Mouse (Mus musculus): ENCODE results near the gene Cacng1. TPM values are rescaled to one million over a fixed set of nuclear protein-coding genes. Genes with fewer than 3 reads are reported as not detected.

The Cacng1 gene
- polyA plus RNA-seq, 1 experiment from 2014 or later: 0.35 TPM

DNA sequence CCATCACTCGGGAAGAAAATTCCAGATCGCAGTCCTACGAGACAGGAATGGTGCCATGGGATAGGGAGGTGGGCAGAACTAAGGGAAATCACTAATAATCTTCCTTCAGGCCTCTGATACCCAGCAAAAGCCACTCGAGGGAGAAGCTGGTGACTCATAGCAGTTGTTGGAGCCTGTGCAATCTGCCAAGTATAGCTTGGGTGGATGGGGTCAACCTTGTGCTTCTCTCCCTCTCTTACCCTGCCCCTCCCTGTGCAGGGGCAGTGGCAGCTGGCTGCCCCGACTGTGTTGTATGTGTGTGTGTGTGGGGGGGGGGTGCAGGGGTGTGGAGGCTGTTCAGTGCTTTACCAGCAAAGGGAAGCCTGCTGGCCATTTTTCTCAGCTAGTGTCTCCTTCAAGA lies 15.2 kb upstream of the Cacng1 start:
- H3K4me1 ChIP-seq (replicated peaks): peaks cover 10% of the 10 kb centered on the region
- no peak overlapping the region for H3K27ac ChIP-seq
- 90% methylated on average over 5 of the region's 5 CpGs for WGBS
- H3K27me3 ChIP-seq: no peaks in the 10 kb centered on the region
- no peak overlapping the region for H3K4me3 ChIP-seq
- no peak overlapping the region for H3K4me2 ChIP-seq
- H3K36me3 ChIP-seq: peaks cover 56% of the 10 kb centered on the region
- H3K9me3 ChIP-seq: no peaks in the 10 kb centered on the region
- no peak overlapping the region for H3K9ac ChIP-seq
- no peak for ATAC-seq (ENCODE audit: low FRiP score)

DNA sequence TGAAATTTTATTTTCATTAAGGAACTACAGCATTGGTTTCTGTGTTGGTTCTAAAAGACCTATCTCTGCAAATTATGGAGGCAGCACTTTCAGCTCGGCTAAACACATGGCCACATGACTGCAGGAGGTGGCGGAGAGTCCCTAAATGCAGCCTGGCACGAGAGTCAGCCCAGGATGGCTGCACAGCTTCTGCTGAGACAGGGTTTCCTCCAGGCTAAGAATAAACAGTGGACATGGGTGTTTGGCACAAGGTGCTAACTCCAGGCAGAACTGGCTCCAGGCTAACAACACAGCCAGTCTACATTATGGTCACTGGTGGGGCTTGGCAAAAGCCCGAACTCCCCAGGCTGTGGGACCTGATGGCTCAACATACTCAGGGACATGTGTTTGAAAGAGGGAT lies 14.6 kb upstream of the Cacng1 start:
- 84% methylated on average over 4 of the region's 4 CpGs for WGBS
- Histone ChIP-seq H3K27ac (no peak overlapping the region), H3K9me3 (no peaks in the 10 kb centered on the region), H3K27me3 (no peaks in the 10 kb centered on the region), H3K4me3 (no peak overlapping the region), H3K4me2 (no peak overlapping the region), H3K9ac (no peak overlapping the region), H3K4me1 (replicated peaks) (peaks cover 10% of the 10 kb centered on the region), H3K36me3 (peaks cover 50% of the 10 kb centered on the region)
- ATAC-seq (ENCODE audit: low FRiP score): no peak

DNA sequence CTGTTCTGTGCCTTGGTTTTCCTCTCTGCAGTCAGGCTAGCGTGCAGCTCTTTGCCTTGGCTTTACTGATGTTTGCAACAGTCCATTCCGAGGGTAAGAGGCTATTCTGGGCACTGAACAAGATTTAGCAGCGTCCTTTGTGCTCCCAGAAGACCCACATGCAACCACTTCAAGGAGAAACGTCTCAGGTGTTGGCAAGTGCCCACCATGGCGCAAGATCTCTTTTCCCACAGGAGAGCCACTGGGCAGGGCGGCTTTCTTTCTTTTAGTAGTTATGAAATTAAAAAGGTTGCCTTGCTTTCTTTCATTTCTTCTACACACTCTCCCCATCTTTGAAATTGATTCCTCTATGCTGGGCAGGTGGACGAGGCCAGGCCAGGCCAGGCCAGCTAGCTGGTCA lies 12.8 kb upstream of the Cacng1 start:
- H3K9me3 ChIP-seq: no peaks in the 10 kb centered on the region
- WGBS: 90% methylated on average over 7 of the region's 7 CpGs
- H3K4me3 ChIP-seq: no peak overlapping the region
- H3K36me3 ChIP-seq: peaks cover 32% of the 10 kb centered on the region
- H3K4me1 ChIP-seq (replicated peaks): peaks cover 10% of the 10 kb centered on the region
- no peak overlapping the region for H3K27ac ChIP-seq
- no peak for ATAC-seq (ENCODE audit: low FRiP score)
- H3K9ac ChIP-seq: no peak overlapping the region
- H3K27me3 ChIP-seq: no peaks in the 10 kb centered on the region
- H3K4me2 ChIP-seq: no peak overlapping the region

- Histone ChIP-seq H3K27me3 (no peaks in the 10 kb centered on the region), H3K4me1 (replicated peaks) (peaks cover 10% of the 10 kb centered on the region), H3K27ac (peak overlapping the region; percentile 18; the same call in 1 of the 2 replicates), H3K9ac (no peak overlapping the region), H3K4me3 (no peak overlapping the region), H3K9me3 (no peaks in the 10 kb centered on the region), H3K4me2 (no peak overlapping the region), H3K36me3 (peaks cover 25% of the 10 kb centered on the region)
- 82% methylated on average over 13 of the region's 13 CpGs for WGBS
- no peak for ATAC-seq (ENCODE audit: low FRiP score)
Measured at GRCm38 (mm10) chr11:107728073-107728863, 11.9 kb upstream of the Cacng1 start.

GRCm38 (mm10) chr11:107724603-107725002 lies 8.3 kb upstream of the Cacng1 start:
- Histone ChIP-seq H3K27ac (no peak overlapping the region), H3K4me3 (no peak overlapping the region), H3K4me2 (no peak overlapping the region), H3K9ac (no peak overlapping the region), H3K4me1 (replicated peaks) (peaks cover 10% of the 10 kb centered on the region), H3K27me3 (no peaks in the 10 kb centered on the region), H3K36me3 (peaks cover 4% of the 10 kb centered on the region; the same call in 1 of the 2 replicates), H3K9me3 (no peaks in the 10 kb centered on the region)
- WGBS: 95% methylated on average over 8 of the region's 8 CpGs
- no peak for ATAC-seq (ENCODE audit: low FRiP score)

GRCm38 (mm10) chr11:107721057-107721456 lies 4.7 kb upstream of the Cacng1 start:
- Histone ChIP-seq H3K4me2 (no peak overlapping the region), H3K4me3 (no peak overlapping the region), H3K9me3 (peaks cover 8% of the 10 kb centered on the region), H3K27ac (no peak overlapping the region), H3K27me3 (no peaks in the 10 kb centered on the region), H3K36me3 (peaks cover 9% of the 10 kb centered on the region; the same call in 1 of the 2 replicates), H3K4me1 (replicated peaks) (no peaks in the 10 kb centered on the region), H3K9ac (no peak overlapping the region)
- 83% methylated on average over 7 of the region's 7 CpGs for WGBS
- no peak for ATAC-seq (ENCODE audit: low FRiP score)

DNA sequence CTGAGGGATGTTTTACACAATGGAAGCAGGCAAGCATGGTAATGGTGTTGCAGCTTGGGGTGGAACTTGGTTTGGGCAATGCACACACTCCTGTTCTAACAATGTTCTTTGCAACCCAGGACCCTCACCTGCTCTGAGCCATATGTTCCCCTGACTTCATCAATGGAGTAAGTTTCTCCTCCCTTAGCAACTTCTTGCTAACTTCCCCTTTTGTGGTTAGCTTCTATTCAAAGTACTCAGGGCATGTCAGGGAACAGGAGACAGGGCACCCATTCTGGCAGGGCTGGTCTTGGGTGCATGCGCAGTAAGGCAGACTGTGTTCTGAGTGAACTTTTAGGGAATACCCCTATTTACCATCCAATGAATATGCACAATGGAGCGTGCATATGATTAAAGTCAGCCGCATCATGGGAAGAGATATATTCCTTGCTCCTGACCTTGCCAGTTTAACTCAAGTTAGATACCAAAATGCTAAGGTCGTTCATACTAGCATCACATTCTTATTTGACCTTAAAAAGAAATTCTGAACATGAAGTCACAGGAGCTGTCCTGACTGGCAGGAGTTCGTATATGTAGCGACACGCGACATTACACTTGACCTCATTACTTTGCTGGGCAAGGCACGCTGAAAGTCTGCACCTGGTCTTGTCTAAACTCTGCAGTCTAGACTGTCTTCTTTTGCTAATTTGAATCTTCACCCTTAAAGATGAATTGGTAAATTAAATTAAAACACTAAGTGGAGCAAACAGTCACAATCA lies 4.1 kb upstream of the Cacng1 start:
- Histone ChIP-seq H3K4me1 (replicated peaks) (no peaks in the 10 kb centered on the region), H3K27ac (no peak overlapping the region), H3K27me3 (no peaks in the 10 kb centered on the region), H3K4me3 (no peak overlapping the region), H3K4me2 (no peak overlapping the region), H3K36me3 (peaks cover 9% of the 10 kb centered on the region; the same call in 1 of the 2 replicates), H3K9ac (no peak overlapping the region), H3K9me3 (peaks cover 8% of the 10 kb centered on the region)
- 87% methylated on average over 9 of the region's 9 CpGs for WGBS
- no peak for ATAC-seq (ENCODE audit: low FRiP score)

DNA sequence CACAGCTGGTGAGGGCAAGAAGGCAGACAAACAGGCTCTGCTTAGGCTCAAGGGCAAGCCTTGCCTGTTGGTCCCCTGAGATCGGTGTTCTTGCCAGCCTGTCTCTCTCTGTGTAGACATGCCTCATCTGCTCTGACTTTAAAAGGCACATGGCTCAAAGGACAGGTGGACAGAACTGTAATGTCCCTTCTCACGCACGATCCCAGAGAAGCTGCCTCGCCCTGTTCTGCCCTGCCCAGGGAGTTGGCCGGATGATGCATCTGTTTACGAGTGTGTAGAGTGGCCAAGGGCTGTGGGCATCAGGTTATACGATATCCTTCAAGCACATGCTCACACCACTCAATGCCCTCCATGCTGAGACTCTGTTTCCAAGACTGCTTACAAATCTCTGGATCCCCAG lies 2.0 kb downstream of the Cacng1 start:
- Histone ChIP-seq H3K4me2 (no peak overlapping the region), H3K27me3 (no peaks in the 10 kb centered on the region), H3K36me3 (peaks cover 5% of the 10 kb centered on the region; the same call in 1 of the 2 replicates), H3K9ac (no peak overlapping the region), H3K27ac (no peak overlapping the region), H3K9me3 (peaks cover 8% of the 10 kb centered on the region), H3K4me3 (no peak overlapping the region), H3K4me1 (replicated peaks) (0 out of 2 replicates have a peak, but pooled peaks cover 3% of the 10 kb centered on the region)
- no peak for ATAC-seq (ENCODE audit: low FRiP score)
- WGBS: 80% methylated on average over 7 of the region's 7 CpGs

DNA sequence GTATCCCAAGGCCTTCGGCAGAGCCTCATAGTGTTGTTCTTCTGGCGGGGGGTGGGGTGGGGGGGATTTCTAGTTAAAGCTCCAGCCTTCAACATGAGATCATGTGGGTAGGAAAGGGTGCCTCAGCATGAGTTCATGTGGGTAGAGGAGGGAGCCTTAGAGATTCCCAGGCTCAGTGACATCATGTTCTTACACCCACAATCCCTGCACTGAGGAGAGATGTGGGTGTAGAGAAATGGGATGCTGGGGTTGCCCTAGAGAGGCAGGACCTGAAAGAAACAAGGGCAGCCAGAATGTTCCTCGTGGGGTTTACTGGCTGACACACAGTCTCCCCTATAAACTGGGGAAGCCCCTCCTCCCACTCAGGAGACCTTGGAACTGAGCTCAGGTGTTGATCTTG lies 5.9 kb downstream of the Cacng1 start:
- 82% methylated on average over 3 of the region's 3 CpGs for WGBS
- Histone ChIP-seq H3K27ac (no peak overlapping the region), H3K9me3 (no peaks in the 10 kb centered on the region), H3K4me2 (no peak overlapping the region), H3K4me3 (no peak overlapping the region), H3K36me3 (no peaks in the 10 kb centered on the region), H3K4me1 (replicated peaks) (peaks cover 20% of the 10 kb centered on the region), H3K9ac (no peak overlapping the region), H3K27me3 (no peaks in the 10 kb centered on the region)
- ATAC-seq (ENCODE audit: low FRiP score): no peak

- no peaks in the 10 kb centered on the region for H3K27me3 ChIP-seq
- peaks cover 38% of the 10 kb centered on the region for H3K4me1 ChIP-seq (replicated peaks)
- H3K9ac ChIP-seq: peak overlapping the region; percentile 46; the same call in 1 of the 2 replicates
- H3K27ac ChIP-seq: peak overlapping the region; percentile 48
- no peak overlapping the region for H3K4me3 ChIP-seq
- WGBS: 20% methylated on average over 20 of the region's 20 CpGs
- ATAC-seq (ENCODE audit: low FRiP score): peak; percentile 45; the same call in 1 of the 2 replicates
- H3K9me3 ChIP-seq: no peaks in the 10 kb centered on the region
- 0 out of 2 replicates have a peak overlapping the region, but pooled peaks have one; percentile 21 for H3K4me2 ChIP-seq
- no peaks in the 10 kb centered on the region for H3K36me3 ChIP-seq
Measured at GRCm38 (mm10) chr11:107707897-107708610, 8.3 kb downstream of the Cacng1 start.

DNA sequence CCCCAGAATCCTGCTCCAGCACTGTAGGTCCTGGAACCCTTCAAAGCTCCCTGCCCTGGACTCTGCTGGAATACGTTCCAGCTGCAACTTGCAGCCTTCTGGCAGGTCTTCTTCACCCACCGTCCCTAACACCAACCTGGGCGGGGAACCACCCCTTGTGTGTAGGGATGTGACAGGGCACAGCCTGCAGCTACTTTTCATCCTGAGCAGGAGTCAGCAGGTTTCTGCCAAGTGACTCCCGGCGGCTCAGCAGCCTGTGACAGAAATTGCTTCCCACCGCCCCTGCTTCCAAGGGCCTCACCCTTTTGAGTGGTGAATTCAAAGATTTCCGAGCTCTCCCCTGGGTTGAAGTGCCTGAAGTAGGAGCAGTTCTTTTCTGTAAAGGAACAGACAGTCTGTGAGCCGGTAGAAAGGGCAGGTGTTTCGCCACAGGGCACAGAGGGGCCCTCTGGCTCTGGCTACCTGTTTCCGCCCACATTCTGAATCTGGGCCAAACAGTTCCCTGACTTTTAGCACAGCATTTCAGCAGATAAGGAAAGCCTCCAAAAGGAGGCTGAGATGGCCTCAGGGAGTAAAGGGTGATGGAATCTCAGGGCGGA lies 10.7 kb downstream of the Cacng1 start:
- no peaks in the 10 kb centered on the region for H3K36me3 ChIP-seq
- no peak overlapping the region for H3K4me3 ChIP-seq
- no peak overlapping the region for H3K4me2 ChIP-seq
- ATAC-seq (ENCODE audit: low FRiP score): no peak
- WGBS: 65% methylated on average over 11 of the region's 11 CpGs
- H3K27me3 ChIP-seq: no peaks in the 10 kb centered on the region
- peak overlapping the region; percentile 49; the same call in 1 of the 2 replicates for H3K27ac ChIP-seq
- no peak overlapping the region for H3K9ac ChIP-seq
- peaks cover 39% of the 10 kb centered on the region for H3K4me1 ChIP-seq (replicated peaks)
- H3K9me3 ChIP-seq: no peaks in the 10 kb centered on the region

DNA sequence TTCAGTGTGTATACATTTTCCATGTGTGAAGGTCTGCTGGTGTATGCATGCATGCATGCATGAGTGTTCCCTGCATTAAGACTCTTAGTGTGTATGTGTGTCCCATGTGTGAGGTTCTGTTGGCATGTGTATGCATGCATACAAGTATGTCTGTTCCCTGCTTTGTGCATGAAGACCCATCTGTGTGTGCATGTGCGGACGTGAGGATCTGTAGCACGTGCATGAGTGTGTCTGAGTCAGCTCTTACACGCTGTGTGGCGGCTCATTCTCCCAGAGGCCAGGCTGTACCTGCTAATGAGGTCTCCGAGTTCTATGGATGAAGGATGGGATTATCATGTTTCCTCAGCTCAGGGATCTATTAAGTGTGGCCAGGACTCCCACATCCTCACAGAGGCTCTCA lies 11.3 kb downstream of the Cacng1 start:
- Histone ChIP-seq H3K9ac (no peak overlapping the region), H3K4me2 (no peak overlapping the region), H3K4me1 (replicated peaks) (peaks cover 39% of the 10 kb centered on the region), H3K36me3 (no peaks in the 10 kb centered on the region), H3K27me3 (no peaks in the 10 kb centered on the region), H3K4me3 (no peak overlapping the region), H3K9me3 (no peaks in the 10 kb centered on the region), H3K27ac (peak overlapping the region; percentile 49; the same call in 1 of the 2 replicates)
- ATAC-seq (ENCODE audit: low FRiP score): no peak
- 62% methylated on average over 6 of the region's 6 CpGs for WGBS

Measured in hindbrain, embryonic 13.5 days (tissue).